ENCODE assay signal across 7 mouse cellular contexts in the genomic region with DNA sequence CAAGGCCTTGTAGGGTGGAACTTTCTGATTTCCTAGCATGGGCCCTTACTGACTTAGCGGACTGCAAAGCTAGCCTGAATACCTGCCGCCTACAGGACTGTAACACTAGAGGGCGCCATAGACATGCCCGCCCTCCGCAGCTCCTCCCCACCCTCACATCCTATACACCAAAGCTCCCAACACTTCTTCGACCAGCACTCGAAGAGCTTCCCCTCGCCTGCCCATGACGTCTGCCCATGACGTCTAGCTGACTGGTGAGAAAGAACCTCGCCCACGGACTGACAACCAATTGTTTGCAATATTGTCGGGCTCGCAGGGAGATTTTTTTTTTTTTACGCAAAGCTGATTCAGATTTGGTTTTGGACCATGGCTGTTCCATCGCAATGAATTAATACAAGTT. TPM values are rescaled to one million over a fixed set of nuclear protein-coding genes. Genes with fewer than 3 reads are reported as not detected.
DNase-seq lines count a peak whose midpoint lies in the region; TF ChIP-seq lines count a peak whose summit lies in the region.

No protein-coding gene starts in this region.

- H3K9me3 ChIP-seq in megakaryocyte, embryonic 14.5 days, result peaks cover 3% of the 10 kb centered on the region; the same call in 1 of the 2 replicates

- H3K36me3 ChIP-seq in megakaryocyte, embryonic 14.5 days (replicated peaks; ENCODE audit: low read length), result no peaks in the 10 kb centered on the region

- H3K27ac ChIP-seq in left cerebral cortex, adult 2 months, result no peak overlapping the region

- peak; percentile 91 for TF ChIP-seq CTCF in left cerebral cortex, adult 2 months (IDR thresholded peaks at IDR 0.05)

- peak; percentile 91 for DNase-seq in ZHBTc4 (ENCODE audit: low read depth, low spot score)
- peak; percentile 77 to 79 for DNase-seq in cerebellum, postnatal 14 days
- peak; percentile 50 for DNase-seq in gastrocnemius, postnatal 10 days
- peak; percentile 46 for DNase-seq in hindlimb bud, embryonic 11.5 days (ENCODE audit: extremely low spot score, low read depth, low spot score)
- peak; percentile 53 to 62 for DNase-seq in left cerebral cortex, adult 2 months (ENCODE audit: extremely low spot score in 1 of 2, low spot score in 2 of 2)
- peak; percentile 69 to 74 for DNase-seq in right cerebral cortex, postnatal 10 days (ENCODE audit: low spot score in 2 of 2)

- intact Hi-C loops in left cerebral cortex, adult 2 months (cut with DNase I), result loop anchor here (1.0 to 5.0 kb wide), 2 partner anchors 97 to 154 kb away; a partner anchor contains a TSS

- peak overlapping the region; percentile 30; the same call in 1 of the 2 replicates for H3K4me3 ChIP-seq in left cerebral cortex, adult 2 months
- H3K4me3 ChIP-seq in megakaryocyte, embryonic 14.5 days (replicated peaks), result peak overlapping the region; percentile 83

- peaks cover 19% of the 10 kb centered on the region for H3K4me1 ChIP-seq in megakaryocyte, embryonic 14.5 days

- peaks cover 17% of the 10 kb centered on the region for H3K27me3 ChIP-seq in megakaryocyte, embryonic 14.5 days (replicated peaks)

RNA-seq across cellular contexts. Expression of a gene that starts 5.9 kb away (rescaled TPM):
- 10 to 100 TPM; 15.3 to 17.0 TPM for total RNA-seq in gastrocnemius, postnatal 10 days (2021)
- total RNA-seq in left cerebral cortex, adult 2 months (2021), result 10 to 100 TPM; 17.6 to 20.5 TPM
- polyA plus RNA-seq in megakaryocyte, embryonic 14.5 days (2012; ENCODE audit: insufficient read depth, low replicate concordance), result 22.2 and 55.1 TPM in 2 replicates

RNA-seq across cellular contexts. Expression of a gene that starts 22.3 kb away (rescaled TPM):
- 1 to 10 TPM; 4.7 to 5.1 TPM for total RNA-seq in gastrocnemius, postnatal 10 days (2021)
- total RNA-seq in left cerebral cortex, adult 2 months (2021), result 10 to 100 TPM in 1 of 2 experiments, 1 to 10 TPM in 1; 8.5 to 11.7 TPM
- not detected in 2 replicates for polyA plus RNA-seq in megakaryocyte, embryonic 14.5 days (2012; ENCODE audit: insufficient read depth, low replicate concordance)

RNA-seq across cellular contexts. Expression of a gene that starts 22.4 kb away (rescaled TPM):
- 10 to 100 TPM; 12.1 to 27.5 TPM for total RNA-seq in gastrocnemius, postnatal 10 days (2021)
- total RNA-seq in left cerebral cortex, adult 2 months (2021), result 100 to 1,000 TPM; 131 to 135 TPM
- polyA plus RNA-seq in megakaryocyte, embryonic 14.5 days (2012; ENCODE audit: insufficient read depth, low replicate concordance), result 7.8 and 56.8 TPM in 2 replicates

Comparison
In these comparisons a context has a peak if more than half of its experiments do, and no peak if none do; other contexts are left out.
1. RNA of a gene that starts 22.4 kb away (total RNA-seq): 131 to 135 TPM in left cerebral cortex, adult 2 months; 12.1 to 27.5 TPM in gastrocnemius, postnatal 10 days; every median in the first group is over 4 times any median in the second.
2. Peak in every context shown above with its lines, with median percentiles within 50 percentile points of each other: DNase-seq.